Mouse (Mus musculus) forebrain, postnatal 0 days (tissue): ENCODE data around the gene Gpatch3. TPM values are rescaled to one million over a fixed set of nuclear protein-coding genes. Genes with fewer than 3 reads are reported as not detected.

Experiments used
- ATAC-seq: fragments of 200-750 bp; cut with Nextera tagmentation; 2 replicates; pipeline ENCODE4 v1.8.0; 2017; ENCODE audit warnings: mild to moderate bottlenecking, moderate library complexity
- DNase-seq: peaks from one replicate; pipeline ENCODE4 v3.0.0-alpha.2; 2015
- H3K27ac ChIP-seq: fragments of 300-500 bp; sonication (generic); 2 replicates; pipeline ENCODE4 v1.5.1; 2014; ENCODE audit warnings: low read depth, mild to moderate bottlenecking, antibody characterized with exemption, low read length, moderate library complexity, mixed read lengths
- H3K27me3 ChIP-seq: fragments of 300-500 bp; sonication (generic); 2 replicates; pipeline ENCODE4 v1.6.1; 2014; ENCODE audit warnings: mild to moderate bottlenecking, low read length, mixed read lengths; ENCODE audit not compliant: insufficient read depth
- H3K36me3 ChIP-seq: fragments of 300-500 bp; sonication (generic); 2 replicates; pipeline ENCODE4 v1.6.1; 2014; ENCODE audit warnings: mild to moderate bottlenecking, moderate library complexity; ENCODE audit not compliant: insufficient read depth
- H3K4me1 ChIP-seq: fragments of 300-500 bp; sonication (generic); 2 replicates; pipeline ENCODE4 v1.6.1; 2014; ENCODE audit warnings: antibody characterized with exemption; ENCODE audit not compliant: insufficient read depth
- H3K4me2 ChIP-seq: fragments of 300-500 bp; sonication (generic); 2 replicates; pipeline ENCODE4 v1.6.1; 2014; ENCODE audit warnings: low read depth, mild to moderate bottlenecking, moderate library complexity
- H3K4me3 ChIP-seq: fragments of 300-500 bp; sonication (generic); 2 replicates; pipeline ENCODE4 v1.5.1; 2014; ENCODE audit warnings: low read depth, low read length, mixed read lengths
- H3K9ac ChIP-seq: fragments of 300-500 bp; sonication (generic); 2 replicates; pipeline ENCODE4 v1.6.1; 2014; ENCODE audit warnings: mild to moderate bottlenecking
- H3K9me3 ChIP-seq: fragments of 300-500 bp; sonication (generic); 2 replicates; pipeline ENCODE4 v1.6.1; 2016; ENCODE audit warnings: low read length
- CTCF ChIP-seq: sonication (generic); IDR thresholded peaks from 2 replicates; pipeline ENCODE4 v1.5.1; 2016; ENCODE audit warnings: antibody characterized with exemption, control low read depth, low read depth
- WGBS: fragments of 180-500 bp; shearing (Covaris S2); extraction: QIAGEN DNeasy Blood & Tissue Kit; methylation state at CpG from one replicate; pipeline ENCODE4 v1.1.7; 2014; 5-methylcytosine and 5-hydroxymethylcytosine counted together
- polyA plus RNA-seq: library from polyadenylated mRNA; unstranded; fragments of >200 nt; fragmentation: Nextera tagmentation; extraction: Ambion mirVana; gene quantifications from 2 replicates; pipeline ENCODE4 v1.2.1, GENCODE M21; 2015
- total RNA-seq: library from RNA; depleted of rRNA; stranded (reverse); fragments of >200 nt; gene quantifications from 2 replicates; pipeline ENCODE4 v1.2.3, GENCODE M21; 2014

The Gpatch3 gene
- total and polyA plus RNA-seq, 2 experiments from 2014 or later, result 5.4 to 11.8 TPM

GRCm38 (mm10) chr4:133626621-133627020, 52.1 kb downstream of the Gpatch3 start:
- Histone ChIP-seq H3K9ac (no peak overlapping the region), H3K27me3 (no peaks in the 10 kb centered on the region), H3K4me3 (no peak overlapping the region), H3K4me2 (no peak overlapping the region), H3K9me3 (no peaks in the 10 kb centered on the region), H3K4me1 (no peaks in the 10 kb centered on the region), H3K27ac (no peak overlapping the region), H3K36me3 (peaks cover 30% of the 10 kb centered on the region)
- no peak for TF ChIP-seq CTCF
- WGBS, result 88% methylated on average over 9 of the region's 9 CpGs
- no peak for DNase-seq
- ATAC-seq, result no peak

GRCm38 (mm10) chr4:133627039-133627438, 52.5 kb downstream of the Gpatch3 start:
- peaks cover 30% of the 10 kb centered on the region for H3K36me3 ChIP-seq
- H3K27me3 ChIP-seq, result no peaks in the 10 kb centered on the region
- H3K4me1 ChIP-seq, result 0 out of 2 replicates have a peak, but pooled peaks cover 2% of the 10 kb centered on the region
- H3K9ac ChIP-seq, result no peak overlapping the region
- no peaks in the 10 kb centered on the region for H3K9me3 ChIP-seq
- WGBS, result 91% methylated on average over 14 of the region's 14 CpGs
- H3K4me2 ChIP-seq, result no peak overlapping the region
- H3K4me3 ChIP-seq, result no peak overlapping the region
- no peak for ATAC-seq
- no peak for DNase-seq
- H3K27ac ChIP-seq, result no peak overlapping the region
- no peak for TF ChIP-seq CTCF

GRCm38 (mm10) chr4:133628517-133628916, 54.0 kb downstream of the Gpatch3 start:
- H3K4me2 ChIP-seq, result no peak overlapping the region
- H3K9me3 ChIP-seq, result no peaks in the 10 kb centered on the region
- H3K36me3 ChIP-seq, result peaks cover 30% of the 10 kb centered on the region
- 0 out of 2 replicates have a peak, but pooled peaks cover 4% of the 10 kb centered on the region for H3K4me1 ChIP-seq
- H3K27me3 ChIP-seq, result no peaks in the 10 kb centered on the region
- no peak for ATAC-seq
- no peak overlapping the region for H3K9ac ChIP-seq
- TF ChIP-seq CTCF, result no peak
- no peak overlapping the region for H3K4me3 ChIP-seq
- DNase-seq, result no peak
- H3K27ac ChIP-seq, result no peak overlapping the region
- WGBS, result 87% methylated on average over 2 of the region's 2 CpGs

- DNase-seq, result no peak
- Histone ChIP-seq H3K27ac (no peak overlapping the region), H3K36me3 (peaks cover 24% of the 10 kb centered on the region), H3K9me3 (no peaks in the 10 kb centered on the region), H3K4me3 (no peak overlapping the region), H3K9ac (no peak overlapping the region), H3K27me3 (no peaks in the 10 kb centered on the region), H3K4me1 (0 out of 2 replicates have a peak, but pooled peaks cover 6% of the 10 kb centered on the region), H3K4me2 (no peak overlapping the region)
- TF ChIP-seq CTCF, result no peak
- no peak for ATAC-seq
- WGBS, result 91% methylated on average over 7 of the region's 7 CpGs
Measured at GRCm38 (mm10) chr4:133629191-133629590, 54.6 kb downstream of the Gpatch3 start.

GRCm38 (mm10) chr4:133630326-133630920, 55.9 kb downstream of the Gpatch3 start:
- Histone ChIP-seq H3K36me3 (peaks cover 13% of the 10 kb centered on the region), H3K9me3 (no peaks in the 10 kb centered on the region), H3K4me3 (no peak overlapping the region), H3K27ac (no peak overlapping the region), H3K27me3 (no peaks in the 10 kb centered on the region), H3K9ac (no peak overlapping the region), H3K4me1 (0 out of 2 replicates have a peak, but pooled peaks cover 6% of the 10 kb centered on the region), H3K4me2 (no peak overlapping the region)
- 89% methylated on average over 8 of the region's 8 CpGs for WGBS
- no peak for ATAC-seq
- DNase-seq, result no peak
- TF ChIP-seq CTCF, result no peak

- Histone ChIP-seq H3K4me2 (0 out of 2 replicates have a peak overlapping the region, but pooled peaks have one; percentile 92), H3K36me3 (peaks cover 5% of the 10 kb centered on the region), H3K9ac (no peak overlapping the region), H3K4me3 (no peak overlapping the region), H3K9me3 (no peaks in the 10 kb centered on the region), H3K27ac (no peak overlapping the region), H3K27me3 (no peaks in the 10 kb centered on the region), H3K4me1 (0 out of 2 replicates have a peak, but pooled peaks cover 6% of the 10 kb centered on the region)
- DNase-seq, result no peak
- no peak for TF ChIP-seq CTCF
- no peak for ATAC-seq
- 77% methylated on average over 14 of the region's 14 CpGs for WGBS
Measured at GRCm38 (mm10) chr4:133631071-133631768, 56.7 kb downstream of the Gpatch3 start.

- no peaks in the 10 kb centered on the region for H3K9me3 ChIP-seq
- WGBS, result 26% methylated on average over 9 of the region's 9 CpGs
- ATAC-seq (no peak), DNase-seq (no peak)
- no peaks in the 10 kb centered on the region for H3K27me3 ChIP-seq
- no peak overlapping the region for H3K27ac ChIP-seq
- no peak for TF ChIP-seq CTCF
- H3K4me2 ChIP-seq, result peak overlapping the region; percentile 92
- H3K4me1 ChIP-seq, result 0 out of 2 replicates have a peak, but pooled peaks cover 6% of the 10 kb centered on the region
- H3K9ac ChIP-seq, result peak overlapping the region; percentile 84
- H3K4me3 ChIP-seq, result peak overlapping the region; percentile 88
- H3K36me3 ChIP-seq, result peaks cover 1% of the 10 kb centered on the region; the same call in 1 of the 2 replicates
Measured at GRCm38 (mm10) chr4:133631769-133632411, 57.3 kb downstream of the Gpatch3 start.
